Mouse (Mus musculus) retina, embryonic 14.5 days (tissue): Measurements from ENCODE around the gene Snapc4.
A peak's percentile ranks its signal among the peaks of the same experiment; 100 is the strongest.

ENCODE experiments used
- DNase-seq: peaks from one replicate; pipeline ENCODE4 v3.0.0-alpha.2; 2015; ENCODE audit warnings: low spot score

The Snapc4 gene

DNA sequence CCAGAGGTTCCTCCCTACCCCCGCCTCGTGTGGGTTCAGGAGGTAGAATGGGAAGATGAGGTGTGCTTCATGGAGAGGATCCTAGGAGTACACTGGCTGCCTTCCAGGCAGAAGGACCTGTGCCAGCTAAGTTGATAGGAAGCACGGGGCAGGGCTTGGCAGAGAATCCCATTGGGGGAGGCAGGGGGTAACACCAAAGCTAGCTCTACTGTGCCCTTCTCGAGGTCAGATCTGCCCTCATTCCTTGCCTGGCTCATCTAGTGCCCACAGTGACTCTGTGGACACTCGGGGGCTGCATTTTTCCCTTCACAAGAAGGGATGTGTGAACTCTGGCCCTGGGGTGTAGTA lies 41.3 kb downstream of the Snapc4 start:
- no peak for DNase-seq

GRCm38 (mm10) chr2:26338302-26339203 lies 41.9 kb downstream of the Snapc4 start:
- no peak for DNase-seq

DNA sequence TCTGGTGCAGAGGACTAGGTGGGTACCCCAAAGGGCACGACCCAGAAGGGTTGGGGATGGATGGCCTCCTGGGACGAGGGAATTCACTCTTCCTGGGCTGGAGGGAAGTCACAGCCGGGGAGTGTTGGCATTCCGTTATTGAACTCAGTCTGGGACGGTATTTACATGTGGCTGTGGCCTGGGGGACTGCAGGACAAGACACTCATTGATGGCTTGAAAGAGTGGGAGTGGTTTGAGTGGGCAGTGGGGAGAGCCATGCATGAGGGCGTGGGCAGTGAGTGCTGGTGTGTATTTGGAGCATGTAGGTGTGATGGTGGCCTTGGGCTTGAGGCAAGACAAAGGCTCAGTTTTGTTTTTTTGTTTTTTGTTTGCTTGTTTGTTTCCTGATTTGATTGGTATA lies 49.8 kb downstream of the Snapc4 start:
- no peak for DNase-seq

DNA sequence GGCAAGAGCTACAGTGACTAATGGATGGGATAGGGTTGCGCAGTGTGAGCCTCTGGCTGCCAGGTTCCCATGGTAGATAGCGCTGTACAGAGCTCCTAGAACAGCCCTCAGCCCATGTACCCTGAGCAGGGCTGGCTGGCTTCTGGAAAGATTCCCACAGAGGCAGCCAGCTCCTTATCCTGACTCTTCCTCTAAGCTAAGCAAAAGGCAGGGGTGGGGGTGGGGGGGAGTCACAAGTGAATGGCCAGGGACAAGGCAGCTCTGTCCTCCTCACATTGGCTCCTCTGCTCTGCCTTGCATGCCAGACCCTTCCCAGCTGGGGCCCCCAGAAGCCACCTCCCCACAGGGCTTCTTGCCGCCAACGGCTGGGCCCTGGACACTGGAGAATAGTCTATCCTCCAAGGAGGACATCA lies 50.4 kb downstream of the Snapc4 start:
- DNase-seq = no peak

DNA sequence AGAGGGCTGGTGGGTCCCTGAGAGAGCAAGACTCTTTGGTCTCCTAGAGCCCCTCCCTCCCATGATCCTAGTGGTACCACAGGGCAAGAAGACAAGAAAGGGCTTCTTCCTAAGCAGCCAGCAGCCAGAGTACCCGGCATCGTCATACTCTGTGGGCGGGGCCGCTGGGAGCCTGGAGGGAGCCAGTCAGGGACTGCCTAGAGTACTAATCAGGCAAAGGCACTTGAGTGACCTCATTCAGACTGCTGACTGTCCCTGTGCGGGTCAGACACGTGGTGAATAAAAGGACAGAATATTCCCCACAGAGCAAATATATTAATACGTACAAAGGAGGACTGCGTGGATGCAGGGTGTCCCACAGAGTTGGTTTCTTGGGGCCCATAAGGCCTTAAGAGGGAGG lies 51.1 kb downstream of the Snapc4 start:
- DNase-seq = peak; percentile 23

- no peak for DNase-seq
These were observed 52.6 kb downstream of the Snapc4 start for GRCm38 (mm10) chr2:26327852-26328251.

DNA sequence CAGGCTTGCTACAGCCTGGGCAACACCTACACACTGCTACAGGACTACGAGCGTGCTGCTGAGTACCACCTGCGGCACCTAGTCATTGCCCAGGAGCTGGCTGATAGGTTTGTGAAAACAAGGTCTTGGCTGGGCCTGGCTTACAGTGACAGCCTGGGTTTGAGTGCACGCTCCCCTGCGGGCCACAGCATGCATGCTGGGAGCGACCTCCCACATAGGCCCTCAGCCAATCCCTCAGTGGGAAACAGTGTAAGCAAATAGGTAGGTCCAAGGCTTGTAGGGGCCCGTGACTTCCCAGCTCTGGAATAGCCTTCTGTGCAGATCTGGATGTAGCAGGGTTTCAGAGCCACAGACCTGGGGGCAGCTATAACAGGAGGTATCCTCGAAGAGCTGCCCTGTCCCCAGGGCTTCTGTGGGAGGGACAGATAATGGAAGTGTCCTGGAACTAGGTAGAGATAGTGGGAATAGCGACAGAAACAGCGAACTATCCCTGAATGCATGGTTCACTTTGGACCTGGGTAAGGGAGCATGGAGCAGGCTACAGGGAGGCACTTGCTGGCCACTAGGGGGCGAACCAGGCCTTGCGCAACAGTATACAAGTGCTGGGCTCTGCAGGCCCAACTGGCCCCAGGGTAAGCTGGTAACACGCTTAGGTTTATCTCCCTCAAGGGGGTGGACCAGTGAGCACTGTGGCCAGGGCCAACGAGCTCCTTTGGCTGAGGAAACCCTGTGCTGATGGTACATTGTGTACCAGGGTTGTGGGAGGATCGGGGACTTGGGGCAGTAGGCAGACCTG lies 54.9 kb downstream of the Snapc4 start:
- DNase-seq = peak; percentile 75

DNA sequence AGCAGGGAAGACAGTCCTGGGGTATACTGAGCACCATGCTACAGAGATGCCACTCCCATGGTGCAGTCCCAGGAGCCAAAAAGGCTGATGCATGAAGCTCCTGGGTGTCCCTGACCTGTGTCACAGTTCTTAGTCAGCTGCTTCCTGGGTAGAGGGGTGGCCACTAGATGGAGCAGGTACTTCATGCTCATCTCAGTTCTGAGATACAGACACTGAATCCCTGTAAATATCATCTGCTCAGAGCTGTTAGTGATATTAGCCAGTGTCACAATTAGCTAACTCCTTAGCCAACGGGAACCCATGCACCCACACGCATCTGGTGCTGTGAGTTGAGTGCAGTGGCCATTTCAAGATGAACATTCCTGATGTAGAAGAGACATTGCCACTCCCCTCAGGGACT lies 55.5 kb downstream of the Snapc4 start:
- DNase-seq = no peak

- DNase-seq = no peak
These were observed 56.7 kb downstream of the Snapc4 start for GRCm38 (mm10) chr2:26323589-26324325.

DNA sequence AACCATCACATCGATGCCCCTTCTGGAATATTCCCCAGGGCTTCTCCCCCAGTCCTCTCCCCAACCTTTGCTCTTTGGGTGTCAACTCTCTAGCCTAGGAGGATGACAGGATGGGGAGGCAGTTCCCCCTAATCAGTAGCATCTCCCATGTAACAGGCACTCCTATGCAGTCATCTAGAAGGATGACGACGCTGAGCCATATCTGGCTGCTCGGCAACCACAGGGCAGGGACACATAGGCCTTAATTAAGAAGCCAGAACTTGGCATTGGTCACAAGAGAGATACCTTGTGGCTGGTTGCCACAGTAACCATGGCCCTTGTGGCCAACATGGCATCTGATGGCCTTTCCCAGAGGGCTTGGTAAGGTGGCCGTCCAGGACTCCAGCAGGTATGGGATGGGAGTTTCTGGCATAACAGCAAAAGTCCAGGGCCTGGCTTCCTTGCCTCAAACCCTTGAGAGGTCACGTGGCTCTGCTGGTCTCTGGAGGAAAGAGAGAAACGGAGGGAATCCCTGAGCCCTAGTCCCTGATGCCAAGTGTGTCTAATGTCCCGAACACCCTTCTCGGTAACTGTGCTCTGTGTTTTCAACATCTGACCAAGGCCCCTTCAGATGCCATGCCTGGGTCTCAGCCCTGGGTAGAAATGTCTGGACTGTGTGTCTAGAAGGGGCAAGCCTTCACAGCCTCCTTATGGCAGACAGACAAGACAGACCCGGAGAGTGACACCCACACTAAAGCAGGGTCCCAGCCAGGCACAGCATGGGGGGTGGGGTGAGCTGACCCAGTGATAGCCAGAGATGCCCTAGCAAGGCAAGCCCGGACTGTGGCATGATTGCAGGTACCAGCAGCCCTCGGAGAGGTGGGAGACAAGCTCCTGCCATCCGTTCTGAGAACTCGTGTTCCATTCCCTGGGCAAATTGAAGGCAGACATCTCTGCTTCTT lies 59.9 kb downstream of the Snapc4 start:
- DNase-seq = no peak

GRCm38 (mm10) chr2:26319519-26320244 lies 60.8 kb downstream of the Snapc4 start:
- no peak for DNase-seq

GRCm38 (mm10) chr2:26319109-26319508 lies 61.3 kb downstream of the Snapc4 start:
- DNase-seq = no peak

DNA sequence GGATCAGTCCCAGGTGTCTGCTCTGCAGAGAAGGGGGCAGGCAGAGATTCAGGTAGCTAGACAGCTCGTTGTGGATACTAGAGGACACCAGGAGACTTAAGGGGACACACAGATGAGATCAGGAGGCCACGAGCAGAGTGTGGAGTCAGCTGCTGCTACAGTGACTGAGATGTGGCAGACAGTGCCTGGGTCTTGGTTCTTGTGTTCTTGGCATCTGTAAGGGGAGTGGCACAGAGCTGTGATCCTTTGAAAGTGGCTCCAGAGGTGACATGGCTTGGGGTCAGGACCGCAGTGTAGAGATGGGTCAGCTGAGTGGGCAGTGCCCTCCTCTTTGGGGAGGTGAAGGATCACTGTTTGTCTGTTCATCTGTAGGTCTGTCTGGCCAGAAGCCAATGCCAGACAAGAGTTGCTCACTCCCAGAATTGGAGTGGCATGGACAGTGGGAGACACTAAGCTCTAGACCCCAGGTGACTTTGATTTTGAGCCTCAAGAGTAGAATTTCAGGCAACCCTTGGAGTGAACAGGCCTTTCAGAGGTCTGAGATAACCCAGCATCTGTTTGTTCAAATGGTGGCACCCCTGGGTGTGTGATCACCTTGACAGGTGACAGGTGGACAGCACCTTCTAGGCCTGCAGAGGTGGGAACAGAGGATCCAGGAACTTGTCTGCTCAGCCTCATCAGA lies 62.3 kb downstream of the Snapc4 start:
- DNase-seq = no peak

GRCm38 (mm10) chr2:26317371-26317770 lies 63.1 kb downstream of the Snapc4 start:
- DNase-seq = no peak

DNA sequence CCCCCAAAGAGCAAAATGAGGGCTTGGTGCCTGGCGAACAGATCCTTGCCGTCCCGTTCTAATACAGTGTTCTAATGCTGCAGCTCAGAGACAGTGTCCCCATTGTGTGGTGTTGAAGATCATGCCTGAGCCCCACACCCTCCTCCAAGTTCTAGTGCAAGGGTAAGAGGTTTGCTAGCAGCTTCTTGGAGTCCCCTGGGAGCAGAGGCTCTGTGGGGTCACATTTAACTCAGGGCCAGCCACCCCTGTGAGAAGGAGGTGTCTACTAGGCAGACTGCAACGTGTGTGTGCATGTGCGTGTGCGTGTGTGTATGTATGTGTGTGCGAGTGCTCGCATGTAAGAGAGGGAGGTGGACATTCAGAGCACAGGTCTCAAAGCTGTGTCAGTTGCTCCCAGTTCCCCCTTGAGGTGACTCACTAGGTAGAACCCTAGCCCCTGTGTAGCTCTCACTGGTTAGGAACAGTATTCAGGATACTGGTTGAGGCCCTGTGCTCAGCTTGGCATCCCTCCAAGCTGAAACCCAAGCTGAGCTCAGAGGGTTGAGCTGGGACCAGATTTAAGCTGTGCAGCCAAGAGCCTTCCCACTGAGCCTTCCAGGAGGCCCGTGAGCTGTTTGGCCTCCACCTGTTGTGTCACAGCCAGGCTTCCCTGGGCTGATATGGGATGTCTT lies 63.7 kb downstream of the Snapc4 start:
- DNase-seq = no peak

- DNase-seq = no peak
These were observed 64.5 kb downstream of the Snapc4 start for GRCm38 (mm10) chr2:26315925-26316311.

GRCm38 (mm10) chr2:26315072-26315924 lies 65.2 kb downstream of the Snapc4 start, which contains the start of gene Gpsm1:
Gene Gpsm1 (plus strand): TSS chr2:26315515.
- peak; percentile 86 for DNase-seq

DNA sequence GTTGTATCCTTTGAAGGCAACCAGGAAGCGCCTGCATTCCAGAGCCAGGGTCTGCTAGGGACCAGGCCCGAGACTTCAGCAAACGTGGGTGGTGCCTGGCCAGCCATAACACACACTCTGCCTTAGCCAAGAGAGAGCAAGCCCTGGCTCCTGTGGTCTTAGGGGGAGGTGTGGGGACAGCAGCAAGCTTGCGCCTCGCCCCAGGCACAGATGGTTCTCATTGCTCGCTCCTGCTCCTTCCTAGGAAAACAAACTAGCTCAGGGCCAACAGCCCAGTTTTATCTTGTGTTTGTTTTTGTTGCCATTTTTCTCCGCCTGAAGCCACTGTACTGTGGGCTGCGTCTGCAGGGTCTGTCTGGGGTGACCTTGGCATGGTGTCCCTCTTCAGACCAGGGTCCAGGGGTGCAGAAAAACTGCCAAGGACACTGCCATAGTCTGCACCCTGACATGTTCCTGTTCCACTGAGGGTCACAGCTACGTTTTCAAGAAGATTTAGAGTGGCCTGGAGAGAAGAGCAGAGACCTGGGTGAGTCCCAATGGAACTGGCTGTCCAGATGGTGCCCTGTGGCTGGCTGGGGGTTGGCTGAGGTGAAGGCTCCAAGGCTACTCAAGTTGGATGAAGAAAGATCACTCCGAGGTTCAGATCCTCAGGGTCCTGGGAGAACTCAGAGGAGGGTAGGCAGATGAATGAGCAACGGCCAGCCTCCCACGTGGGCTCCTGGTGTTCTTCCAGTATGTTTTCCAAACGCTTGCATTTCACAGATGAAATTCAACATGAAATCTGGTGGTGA lies 66.0 kb downstream of the Snapc4 start:
- no peak for DNase-seq
